Mouse (Mus musculus): ENCODE measurements around the gene Ormdl3. TPM values are rescaled to one million over a fixed set of nuclear protein-coding genes. Genes with fewer than 3 reads are reported as not detected.
"Not testable (repeated sequence)": the region's sequence is repeated elsewhere in the genome, so short reads cannot be mapped to it uniquely, and the experiment has no call there.

The Ormdl3 gene
- 10 to 100 TPM; 39.7 to 46.4 (median 43.1) TPM for total RNA-seq (2022)

GRCm38 (mm10) chr11:98586892-98587563, at the start of gene Ormdl3:
TSS of gene Ormdl3 (minus strand) at chr11:98587368.
- DNase-seq (ENCODE audit: low spot score) = peak; percentile 98

GRCm38 (mm10) chr11:98635312-98635970, 48.3 kb upstream of the Ormdl3 start:
- not testable (repeated sequence) for DNase-seq (ENCODE audit: low spot score)

GRCm38 (mm10) chr11:98630646-98631045, 43.5 kb upstream of the Ormdl3 start:
- no peak for DNase-seq (ENCODE audit: low spot score)

- DNase-seq (ENCODE audit: low spot score) = no peak
These were observed 41.5 kb upstream of the Ormdl3 start for GRCm38 (mm10) chr11:98628706-98629105.

GRCm38 (mm10) chr11:98625611-98626410, 38.6 kb upstream of the Ormdl3 start, which contains the start of the genes Gm12355 and Gsdma3:
TSS of gene Gm12355 (minus strand) at chr11:98625661.
TSS of gene Gsdma3 (plus strand) at chr11:98626360.
- no peak for DNase-seq (ENCODE audit: low spot score)

GRCm38 (mm10) chr11:98624381-98624780, 37.2 kb upstream of the Ormdl3 start:
- not testable (repeated sequence) for DNase-seq (ENCODE audit: low spot score)

- not testable (repeated sequence) for DNase-seq (ENCODE audit: low spot score)
These were observed 36.8 kb upstream of the Ormdl3 start for GRCm38 (mm10) chr11:98623981-98624380.

- no peak for DNase-seq (ENCODE audit: low spot score)
These were observed 33.6 kb upstream of the Ormdl3 start for GRCm38 (mm10) chr11:98620791-98621190.

GRCm38 (mm10) chr11:98606763-98607162, 19.6 kb upstream of the Ormdl3 start:
- peak; percentile 47 for DNase-seq (ENCODE audit: low spot score)

- DNase-seq (ENCODE audit: low spot score) = not testable (repeated sequence)
These were observed 17.7 kb upstream of the Ormdl3 start for GRCm38 (mm10) chr11:98604911-98605310.

GRCm38 (mm10) chr11:98603953-98604352, 16.8 kb upstream of the Ormdl3 start:
- DNase-seq (ENCODE audit: low spot score) = no peak

- DNase-seq (ENCODE audit: low spot score) = no peak
These were observed 15.0 kb upstream of the Ormdl3 start for GRCm38 (mm10) chr11:98602090-98602690.

- DNase-seq (ENCODE audit: low spot score) = no peak
These were observed 12.1 kb upstream of the Ormdl3 start for GRCm38 (mm10) chr11:98599291-98599690.

GRCm38 (mm10) chr11:98598851-98599290, 11.7 kb upstream of the Ormdl3 start:
- no peak for DNase-seq (ENCODE audit: low spot score)

GRCm38 (mm10) chr11:98597991-98598390, 10.8 kb upstream of the Ormdl3 start, which contains the start of gene Lrrc3c:
TSS of gene Lrrc3c (plus strand) at chr11:98598291.
- DNase-seq (ENCODE audit: low spot score) = no peak

- peak; percentile 46 for DNase-seq (ENCODE audit: low spot score)
These were observed 10.2 kb upstream of the Ormdl3 start for GRCm38 (mm10) chr11:98597363-98597762.

GRCm38 (mm10) chr11:98595955-98596354, 8.8 kb upstream of the Ormdl3 start:
- DNase-seq (ENCODE audit: low spot score) = no peak

GRCm38 (mm10) chr11:98595473-98595872, 8.3 kb upstream of the Ormdl3 start:
- no peak for DNase-seq (ENCODE audit: low spot score)

GRCm38 (mm10) chr11:98595021-98595420, 7.9 kb upstream of the Ormdl3 start:
- no peak for DNase-seq (ENCODE audit: low spot score)

- no peak for DNase-seq (ENCODE audit: low spot score)
These were observed 3.6 kb upstream of the Ormdl3 start for GRCm38 (mm10) chr11:98590548-98591445.

GRCm38 (mm10) chr11:98589306-98589705, 2.1 kb upstream of the Ormdl3 start:
- DNase-seq (ENCODE audit: low spot score) = no peak
